Mouse (Mus musculus) MEL-GATA-1-ER (cell line): ENCODE measurements around the gene Gramd1b.
"Not testable (repeated sequence)": the region's sequence is repeated elsewhere in the genome, so short reads cannot be mapped to it uniquely, and the experiment has no call there.

Source experiments
- DNase-seq: peaks from one replicate; pipeline ENCODE4 v3.0.0-alpha.2; 2012; ENCODE audit warnings: low read depth; ENCODE audit errors: extremely low read depth

Gene Gramd1b

DNA sequence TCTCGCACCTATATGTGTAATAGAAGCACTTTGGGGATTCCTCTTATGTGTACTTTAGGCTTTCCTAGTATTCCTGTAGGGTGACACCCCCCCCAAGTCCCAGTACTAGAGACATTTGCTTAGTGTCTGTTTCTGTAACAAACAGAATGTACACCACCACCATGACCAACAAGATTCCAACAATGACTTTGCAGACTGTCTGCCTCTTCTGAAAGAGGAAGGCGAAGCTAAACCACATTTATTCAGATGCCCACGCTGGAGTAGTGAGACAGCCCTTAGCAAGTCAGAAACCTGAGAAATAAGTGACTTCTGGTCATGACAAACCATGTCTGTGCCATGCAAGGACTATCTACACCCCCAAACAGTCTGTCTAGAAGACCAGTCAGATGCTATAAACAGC lies 11.9 kb downstream of the Gramd1b start:
- DNase-seq, result no peak

- DNase-seq, result no peak
These were observed 19.2 kb downstream of the Gramd1b start for GRCm38 (mm10) chr9:40511970-40512369.

- DNase-seq, result no peak
These were observed 21.7 kb downstream of the Gramd1b start for GRCm38 (mm10) chr9:40509479-40509878.

GRCm38 (mm10) chr9:40506576-40506975 lies 24.6 kb downstream of the Gramd1b start:
- no peak for DNase-seq

GRCm38 (mm10) chr9:40505471-40506312 lies 25.5 kb downstream of the Gramd1b start:
- DNase-seq, result no peak

DNA sequence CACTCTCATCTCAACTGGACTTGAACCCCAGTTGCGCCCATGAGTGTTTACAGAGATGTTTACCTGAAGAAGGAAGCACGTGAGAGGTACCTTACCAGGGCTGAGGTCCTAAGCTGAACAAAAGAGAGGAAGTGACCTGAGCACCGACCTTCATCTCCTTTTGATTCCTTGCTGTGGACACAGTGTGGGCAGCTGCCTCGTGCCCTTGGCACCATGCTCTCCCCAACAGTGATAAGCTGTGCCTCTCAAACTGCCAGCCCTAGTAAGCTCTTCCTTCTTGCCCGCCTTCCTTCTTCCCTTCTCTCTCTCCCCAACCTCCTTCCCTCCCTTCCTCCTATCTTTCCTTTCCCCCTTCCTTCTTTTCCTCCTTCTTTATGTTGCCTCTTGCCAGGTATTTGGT lies 26.3 kb downstream of the Gramd1b start:
- DNase-seq, result no peak

- DNase-seq, result no peak
These were observed 30.5 kb downstream of the Gramd1b start for GRCm38 (mm10) chr9:40500691-40501090.

DNA sequence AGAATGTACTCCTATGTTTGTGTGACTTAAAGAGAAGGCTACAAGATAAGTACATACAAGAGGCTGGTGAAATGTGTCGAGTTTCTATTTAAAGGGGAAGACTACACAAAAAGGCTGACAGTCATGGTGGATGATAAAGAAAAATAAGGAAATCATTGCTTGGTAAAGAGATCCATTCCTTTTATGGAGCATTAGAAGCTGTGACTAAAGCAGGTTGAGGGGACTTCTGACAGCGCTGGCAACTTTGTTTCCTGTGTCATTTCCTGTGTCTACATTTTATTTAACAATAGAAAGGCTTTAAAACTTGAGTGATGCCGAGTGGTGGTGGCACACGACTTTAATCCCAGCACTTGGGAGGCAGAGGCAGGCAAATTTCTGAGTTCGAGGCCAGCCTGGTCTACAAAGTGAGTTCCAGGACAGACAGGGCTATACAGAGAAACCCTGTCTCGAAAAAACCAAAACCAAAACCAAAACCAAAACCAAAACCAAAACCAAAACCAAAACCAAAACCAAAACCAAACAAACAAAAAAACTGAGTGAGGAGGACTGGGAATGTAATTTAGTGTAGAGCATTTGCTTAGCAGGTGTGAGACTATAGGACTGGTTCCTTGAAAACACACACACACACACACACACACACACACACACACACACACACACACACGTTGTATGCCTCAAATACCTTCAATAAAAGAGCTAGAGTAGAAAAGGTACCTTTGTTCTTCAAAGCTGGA lies 48.7 kb downstream of the Gramd1b start:
- not testable (repeated sequence) for DNase-seq

DNA sequence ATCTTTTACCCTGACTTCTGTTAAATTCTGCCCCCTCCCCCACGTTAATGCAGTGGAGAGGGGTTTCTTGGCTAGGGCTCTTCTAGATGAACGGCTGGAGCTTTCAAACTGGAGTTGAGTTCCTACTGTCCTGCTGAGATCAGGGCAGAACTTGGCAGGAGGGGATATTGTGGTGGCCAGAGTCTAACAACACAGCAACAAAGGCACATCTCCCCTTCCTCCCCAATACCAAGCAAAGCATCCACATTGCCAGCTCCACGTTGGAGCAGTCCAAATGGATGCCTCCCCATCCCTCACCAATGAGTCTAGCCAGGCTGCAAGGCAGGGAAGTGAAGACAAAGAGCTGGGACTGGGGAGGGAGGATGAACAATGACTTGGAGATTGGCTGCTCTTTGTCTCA lies 49.9 kb downstream of the Gramd1b start:
- no peak for DNase-seq

DNA sequence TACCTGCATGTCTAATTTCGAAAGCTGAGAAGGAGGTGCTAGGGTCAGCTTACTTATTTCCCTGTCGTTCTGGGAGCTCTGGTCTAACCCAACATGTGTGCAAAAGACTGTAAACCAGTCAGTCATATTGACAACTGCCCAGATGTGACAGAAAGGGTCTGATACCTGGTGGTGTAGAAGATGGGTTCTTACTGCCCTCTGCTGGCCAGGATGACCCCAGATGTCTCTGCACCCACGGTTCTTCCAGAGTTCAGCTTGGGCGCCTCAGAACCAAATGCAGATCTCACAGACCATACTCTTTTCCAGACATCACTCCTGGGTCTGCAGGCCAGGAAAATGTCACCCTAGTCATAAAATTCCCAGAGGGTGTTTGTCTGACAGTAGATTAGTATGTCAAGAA lies 51.9 kb downstream of the Gramd1b start:
- no peak for DNase-seq

DNA sequence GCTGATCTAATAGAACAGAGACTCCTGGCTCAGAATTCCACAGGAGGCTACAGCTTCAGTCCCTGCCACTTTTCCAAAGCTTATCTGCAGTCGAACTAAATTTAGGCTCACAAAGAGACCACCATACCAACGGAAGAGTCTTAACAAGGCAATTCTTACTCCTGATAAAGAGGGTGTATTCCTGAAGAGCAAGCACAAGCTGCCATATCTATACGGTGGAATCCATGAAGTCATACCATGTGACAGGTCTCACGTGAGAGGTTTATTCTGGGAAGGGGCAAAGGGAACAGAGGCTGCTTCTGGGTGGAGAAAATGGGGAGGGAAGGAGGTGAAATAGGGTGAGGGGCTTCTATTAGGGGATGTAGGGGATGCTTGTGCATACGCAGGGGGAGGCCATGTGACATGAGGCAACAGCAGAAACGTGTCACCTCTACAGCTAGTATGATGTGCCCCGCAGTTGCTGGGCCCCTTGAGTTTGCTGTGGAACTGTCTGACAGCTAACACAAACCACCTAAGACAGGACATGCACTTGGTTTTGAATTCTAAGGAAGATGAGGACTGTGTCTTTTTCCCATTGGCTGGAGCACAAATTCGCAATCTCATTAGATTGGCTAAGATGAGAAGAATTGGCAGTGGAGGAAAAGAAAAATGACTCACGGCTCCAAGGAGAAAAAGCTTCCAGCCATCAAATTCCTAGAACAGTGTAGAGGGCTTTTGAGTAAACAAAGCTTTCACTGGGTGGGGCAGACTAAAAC lies 52.9 kb downstream of the Gramd1b start:
- no peak for DNase-seq

DNA sequence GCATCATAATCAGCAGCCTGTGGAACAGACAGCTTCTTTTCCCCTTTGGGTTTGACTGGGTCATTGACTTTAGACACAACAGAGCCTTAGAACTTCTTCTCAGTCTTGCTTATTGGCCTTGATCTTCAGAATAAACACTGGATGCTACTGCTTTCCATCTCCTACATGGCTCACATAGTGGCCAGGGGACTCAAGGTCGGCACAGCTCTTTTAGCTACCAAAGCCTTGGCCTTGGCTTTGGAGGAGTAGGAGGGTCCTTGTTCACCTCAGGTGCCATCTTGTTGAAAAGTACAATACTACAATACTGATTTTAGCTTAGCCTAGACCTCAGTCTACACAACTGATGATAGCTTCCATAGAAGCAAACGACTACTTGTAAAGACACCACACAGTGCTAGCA lies 53.6 kb downstream of the Gramd1b start:
- no peak for DNase-seq

GRCm38 (mm10) chr9:40476098-40476497 lies 55.1 kb downstream of the Gramd1b start:
- DNase-seq, result no peak

DNA sequence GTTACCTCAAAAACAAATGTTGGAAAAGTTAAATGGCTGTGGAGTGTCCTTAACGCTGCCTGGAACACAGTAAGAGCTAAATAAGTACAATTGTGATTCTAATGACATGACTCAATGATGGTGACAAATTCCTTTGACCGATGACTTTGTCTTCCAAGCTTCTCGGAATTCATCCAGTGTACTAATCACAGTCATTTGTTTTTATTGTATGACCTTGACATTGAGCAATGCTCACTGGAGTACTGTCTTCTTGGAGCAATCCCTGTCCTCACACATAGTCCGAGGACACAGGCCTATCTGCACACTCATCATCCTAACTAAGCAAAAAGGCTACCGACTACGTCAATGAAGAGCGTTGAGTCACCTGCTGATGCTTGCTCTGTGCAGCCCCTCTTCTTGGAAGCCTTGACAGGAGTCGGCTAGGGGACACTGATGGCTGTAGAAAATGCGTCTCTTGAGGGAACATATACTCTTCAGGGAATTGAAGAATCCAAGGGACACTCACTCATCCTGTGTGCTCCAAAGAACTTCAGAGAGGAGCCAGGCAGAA lies 58.1 kb downstream of the Gramd1b start:
- DNase-seq, result no peak

DNA sequence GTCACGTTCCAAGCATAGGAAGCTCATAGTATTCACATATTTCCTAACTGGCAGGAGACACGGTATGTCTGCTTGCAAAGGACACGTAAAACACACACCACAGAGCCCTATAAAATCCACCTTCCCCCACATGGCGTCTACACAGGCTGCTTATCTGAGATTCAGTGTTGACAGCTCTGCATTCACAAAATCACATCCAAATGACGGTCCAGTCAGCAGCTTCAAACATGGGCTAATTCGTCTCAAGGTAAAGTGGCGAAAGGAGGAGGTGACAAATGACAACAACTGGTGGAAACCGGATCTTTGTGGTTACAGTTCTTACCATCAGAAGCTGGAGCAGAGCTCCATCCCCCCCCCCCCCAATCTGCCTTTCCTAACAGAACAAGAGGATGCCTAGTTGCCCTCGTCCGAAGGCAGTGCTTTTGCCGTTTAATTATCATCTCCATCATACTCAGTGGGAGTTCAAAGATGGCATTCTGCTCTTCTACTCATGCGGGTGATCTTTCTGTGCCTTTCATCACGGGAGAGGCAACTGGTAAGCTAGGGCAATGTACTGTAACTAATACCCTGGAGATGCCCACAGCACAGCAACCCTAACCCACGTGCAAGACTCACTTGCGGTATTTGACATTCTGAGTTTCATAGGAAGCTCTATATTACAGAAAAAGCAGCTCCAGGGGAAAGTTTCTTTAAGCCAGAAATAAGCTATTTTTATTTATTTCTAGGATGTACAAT lies 61.6 kb downstream of the Gramd1b start:
- DNase-seq, result no peak

DNA sequence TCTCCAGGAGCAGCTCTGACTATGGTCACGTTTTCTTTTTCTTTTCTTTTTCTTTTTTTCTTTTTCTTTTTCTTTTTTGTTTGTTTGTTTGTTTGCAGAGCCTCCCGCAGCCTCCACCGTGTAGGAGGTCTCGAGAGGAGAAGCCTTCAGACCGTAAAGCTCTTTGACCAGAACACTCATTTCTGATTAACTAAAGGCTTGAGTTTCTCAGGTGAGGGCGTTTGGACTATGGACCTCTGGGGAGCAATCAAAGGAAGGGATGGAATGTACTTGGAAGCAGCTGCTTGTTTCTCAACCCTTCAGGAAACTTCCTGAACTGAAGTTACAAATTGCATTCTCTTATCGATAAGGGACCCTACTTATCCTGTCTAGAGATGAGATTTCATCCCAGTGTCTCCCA lies 64.4 kb downstream of the Gramd1b start:
- no peak for DNase-seq

DNA sequence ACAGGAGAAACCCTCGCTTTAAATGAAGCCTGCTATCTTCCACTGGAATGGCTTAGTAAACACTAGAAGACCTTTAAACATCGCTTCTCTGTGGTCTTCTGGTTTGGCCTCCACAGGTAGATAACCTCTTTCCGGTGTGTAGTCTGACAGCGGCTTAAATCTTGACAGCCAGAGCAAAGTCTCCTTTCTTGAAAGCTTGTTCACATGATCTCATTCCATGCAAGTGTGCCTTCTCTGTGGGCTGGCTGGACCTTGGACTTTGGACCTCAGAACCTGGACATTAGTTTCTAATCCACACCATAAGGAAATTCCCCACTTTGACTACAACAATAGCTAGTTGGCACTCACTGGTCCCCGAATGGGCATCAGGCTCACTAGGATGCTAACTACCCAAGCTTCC lies 65.6 kb downstream of the Gramd1b start:
- DNase-seq, result no peak

GRCm38 (mm10) chr9:40462401-40462800 lies 68.8 kb downstream of the Gramd1b start:
- DNase-seq, result no peak

- no peak for DNase-seq
These were observed 70.4 kb downstream of the Gramd1b start for GRCm38 (mm10) chr9:40460781-40461180.

DNA sequence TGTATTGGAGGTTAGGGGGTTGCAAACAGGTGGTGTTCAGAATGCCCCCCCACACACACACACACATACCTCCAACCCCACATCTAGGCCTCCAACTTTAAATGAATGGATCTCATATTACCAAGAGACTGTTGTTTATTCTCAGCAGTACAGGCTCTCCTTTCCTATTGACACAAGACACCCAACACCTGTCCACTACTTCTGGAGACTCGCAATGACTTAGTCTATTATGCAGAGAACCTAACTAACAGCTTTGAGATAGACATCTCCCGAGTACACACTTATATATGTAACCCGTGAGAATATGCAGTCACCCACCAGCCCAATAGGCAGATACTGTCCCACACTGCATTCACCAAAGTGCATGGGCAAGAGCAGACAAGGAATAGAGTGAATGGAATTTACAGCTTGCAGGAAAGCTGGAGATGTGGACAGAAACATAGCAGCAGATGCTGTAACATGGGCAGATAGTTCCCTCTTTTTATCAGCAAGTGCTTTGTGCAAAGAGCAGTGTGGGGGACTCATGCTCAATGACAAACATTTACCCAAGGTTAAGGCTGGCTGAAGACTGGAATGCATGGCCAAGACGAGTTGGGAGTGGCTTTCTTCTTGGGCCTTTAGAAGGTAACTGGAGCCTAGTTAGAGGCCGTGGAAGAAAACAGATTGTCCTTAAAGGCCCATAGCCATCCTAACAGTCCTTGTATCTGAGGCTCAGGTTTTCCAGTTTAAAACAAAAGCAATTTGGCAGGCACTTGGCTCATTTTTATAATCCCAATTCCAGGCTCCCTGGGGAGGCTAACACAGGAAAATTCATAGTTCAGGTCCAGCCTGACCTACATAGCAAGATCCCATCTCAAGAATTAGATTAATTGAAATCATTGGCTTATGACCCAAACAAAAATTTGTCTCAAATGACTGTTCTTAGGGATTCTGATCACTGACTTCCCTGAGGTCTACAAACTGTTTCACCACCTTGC lies 71.6 kb downstream of the Gramd1b start:
- no peak for DNase-seq
